Mouse (Mus musculus): ENCODE results near the gene Dnajb12. TPM values are rescaled to one million over a fixed set of nuclear protein-coding genes. Genes with fewer than 3 reads are reported as not detected.

Dnajb12 gene
- polyA plus RNA-seq, 2 experiments = 12.0 to 12.4 TPM

DNA sequence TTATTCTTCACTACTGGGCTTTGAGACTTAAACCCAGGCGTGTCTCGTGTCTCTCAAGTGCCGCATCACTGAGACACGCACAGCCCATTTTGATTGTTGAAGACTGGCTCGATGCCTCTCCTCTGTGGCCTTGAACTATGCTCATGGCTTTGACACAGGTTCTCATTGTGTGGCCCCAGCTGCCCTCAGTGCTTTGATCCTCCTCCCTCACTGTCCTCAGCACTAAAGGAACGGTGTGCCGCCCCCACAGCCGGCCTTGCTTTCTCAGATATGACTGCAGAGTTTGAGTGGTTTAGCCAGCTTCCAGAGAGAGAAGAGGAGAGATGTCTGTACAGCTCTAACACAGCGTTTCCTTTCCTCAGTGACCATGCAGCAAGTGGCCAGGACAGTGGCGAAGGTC, 18.2 kb upstream of the Dnajb12 start:
- H3K4me3 ChIP-seq (ENCODE audit: insufficient read depth in 1 of 2, low read depth in 2 of 2, low read length in 2 of 2) = no peak overlapping the region
- no peaks in the 10 kb centered on the region for H3K27me3 ChIP-seq (ENCODE audit: control insufficient read depth, insufficient read depth, low read length)
- no peak overlapping the region for H3K27ac ChIP-seq
- ATAC-seq (ENCODE audit: insufficient read depth) (no peak), DNase-seq (ENCODE audit: low read depth in 3 of 3, low spot score in 3 of 3) (no peak)
- no peak for TF ChIP-seq CTCF (IDR thresholded peaks at IDR 0.05; ENCODE audit: low read depth)
- TF ChIP-seq EP300 (IDR thresholded peaks at IDR 0.05; ENCODE audit: low read depth) = no peak
- 79% methylated on average over 10 of the region's 10 CpGs for WGBS (ENCODE audit: insufficient replicate concordance)
- H3K4me2 ChIP-seq (ENCODE audit: low read depth) = no peak overlapping the region
- no peaks in the 10 kb centered on the region for H3K9me3 ChIP-seq (ENCODE audit: control insufficient read depth, low read length)
- no peak overlapping the region for H3K9ac ChIP-seq (replicated peaks)
- no peaks in the 10 kb centered on the region for H3K4me1 ChIP-seq (replicated peaks; ENCODE audit: control insufficient read depth in 2 of 2, insufficient read depth in 2 of 2, low read length in 1 of 2)
- no peaks in the 10 kb centered on the region; the same call in 1 of the 2 replicates for H3K36me3 ChIP-seq (replicated peaks; ENCODE audit: control insufficient read depth, insufficient read depth, low read depth)

DNA sequence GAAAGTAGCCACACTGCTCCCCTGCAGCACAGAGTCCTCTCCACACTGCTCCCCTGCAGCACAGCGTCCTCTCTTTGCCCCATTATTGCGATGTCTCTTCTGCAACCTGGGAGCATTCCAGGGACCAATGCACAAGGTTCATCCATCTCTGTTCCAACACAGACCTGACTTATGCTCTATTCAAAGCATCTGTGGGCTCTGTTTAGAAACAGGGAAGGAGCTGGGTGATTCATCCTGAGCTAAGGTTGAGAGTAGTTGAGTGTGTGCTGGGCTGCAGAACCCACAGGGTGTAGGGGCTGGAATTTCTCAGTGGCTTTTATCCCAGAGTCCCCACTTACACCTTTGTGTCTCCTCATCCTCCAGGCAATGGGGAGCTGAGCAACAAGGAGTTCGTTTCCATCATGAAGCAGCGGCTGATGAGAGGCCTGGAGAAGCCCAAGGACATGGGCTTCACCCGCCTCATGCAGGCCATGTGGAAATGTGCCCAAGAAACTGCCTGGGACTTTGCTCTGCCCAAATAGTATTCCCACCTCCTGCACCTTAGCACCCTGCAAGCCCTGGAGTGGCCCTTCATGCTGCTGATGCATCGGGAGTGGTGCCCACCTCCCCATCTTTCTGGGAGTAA, 16.4 kb upstream of the Dnajb12 start:
- Histone ChIP-seq H3K36me3 (replicated peaks; ENCODE audit: control insufficient read depth, insufficient read depth, low read depth) (no peaks in the 10 kb centered on the region; the same call in 1 of the 2 replicates), H3K4me1 (replicated peaks; ENCODE audit: control insufficient read depth in 2 of 2, insufficient read depth in 2 of 2, low read length in 1 of 2) (no peaks in the 10 kb centered on the region), H3K4me3 (ENCODE audit: insufficient read depth in 1 of 2, low read depth in 2 of 2, low read length in 2 of 2) (no peak overlapping the region), H3K27ac (no peak overlapping the region), H3K9ac (replicated peaks) (no peak overlapping the region), H3K27me3 (ENCODE audit: control insufficient read depth, insufficient read depth, low read length) (no peaks in the 10 kb centered on the region), H3K9me3 (ENCODE audit: control insufficient read depth, low read length) (no peaks in the 10 kb centered on the region), H3K4me2 (ENCODE audit: low read depth) (no peak overlapping the region)
- DNase-seq (ENCODE audit: low read depth in 3 of 3, low spot score in 3 of 3) = no peak
- ATAC-seq (ENCODE audit: insufficient read depth) = no peak
- 76% methylated on average over 6 of the region's 6 CpGs for WGBS (ENCODE audit: insufficient replicate concordance)
- TF ChIP-seq EP300 (IDR thresholded peaks at IDR 0.05; ENCODE audit: low read depth) = no peak
- TF ChIP-seq CTCF (IDR thresholded peaks at IDR 0.05; ENCODE audit: low read depth) = no peak

DNA sequence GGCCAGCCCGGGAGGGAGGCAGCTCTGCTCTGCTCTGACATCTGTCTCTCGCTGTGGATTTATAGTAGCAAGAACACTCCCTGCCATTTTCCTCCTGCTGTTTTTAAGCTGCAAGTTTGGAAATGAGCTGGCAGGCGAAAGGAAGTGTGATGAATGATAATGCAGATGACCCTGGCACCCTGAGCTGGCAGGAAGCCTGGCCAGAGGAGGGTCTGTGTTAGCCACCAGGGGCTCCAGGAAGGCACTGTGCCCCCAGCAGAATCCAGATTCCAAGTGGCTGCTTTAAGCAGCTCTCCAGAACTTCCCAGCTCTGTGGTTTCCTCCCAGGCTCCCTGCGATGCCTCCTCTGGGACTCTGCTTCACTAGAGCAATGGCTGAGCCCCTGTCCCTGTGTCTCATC, 15.7 kb upstream of the Dnajb12 start:
- ATAC-seq (ENCODE audit: insufficient read depth) (no peak), DNase-seq (ENCODE audit: low read depth in 3 of 3, low spot score in 3 of 3) (no peak)
- Histone ChIP-seq H3K9me3 (ENCODE audit: control insufficient read depth, low read length) (no peaks in the 10 kb centered on the region), H3K4me1 (replicated peaks; ENCODE audit: control insufficient read depth in 2 of 2, insufficient read depth in 2 of 2, low read length in 1 of 2) (no peaks in the 10 kb centered on the region), H3K27me3 (ENCODE audit: control insufficient read depth, insufficient read depth, low read length) (no peaks in the 10 kb centered on the region), H3K9ac (replicated peaks) (no peak overlapping the region), H3K4me2 (ENCODE audit: low read depth) (no peak overlapping the region), H3K27ac (no peak overlapping the region), H3K36me3 (replicated peaks; ENCODE audit: control insufficient read depth, insufficient read depth, low read depth) (no peaks in the 10 kb centered on the region; the same call in 1 of the 2 replicates), H3K4me3 (ENCODE audit: insufficient read depth in 1 of 2, low read depth in 2 of 2, low read length in 2 of 2) (no peak overlapping the region)
- no peak for TF ChIP-seq CTCF (IDR thresholded peaks at IDR 0.05; ENCODE audit: low read depth)
- no peak for TF ChIP-seq EP300 (IDR thresholded peaks at IDR 0.05; ENCODE audit: low read depth)
- 56% methylated on average over 4 of the region's 4 CpGs for WGBS (ENCODE audit: insufficient replicate concordance)

DNA sequence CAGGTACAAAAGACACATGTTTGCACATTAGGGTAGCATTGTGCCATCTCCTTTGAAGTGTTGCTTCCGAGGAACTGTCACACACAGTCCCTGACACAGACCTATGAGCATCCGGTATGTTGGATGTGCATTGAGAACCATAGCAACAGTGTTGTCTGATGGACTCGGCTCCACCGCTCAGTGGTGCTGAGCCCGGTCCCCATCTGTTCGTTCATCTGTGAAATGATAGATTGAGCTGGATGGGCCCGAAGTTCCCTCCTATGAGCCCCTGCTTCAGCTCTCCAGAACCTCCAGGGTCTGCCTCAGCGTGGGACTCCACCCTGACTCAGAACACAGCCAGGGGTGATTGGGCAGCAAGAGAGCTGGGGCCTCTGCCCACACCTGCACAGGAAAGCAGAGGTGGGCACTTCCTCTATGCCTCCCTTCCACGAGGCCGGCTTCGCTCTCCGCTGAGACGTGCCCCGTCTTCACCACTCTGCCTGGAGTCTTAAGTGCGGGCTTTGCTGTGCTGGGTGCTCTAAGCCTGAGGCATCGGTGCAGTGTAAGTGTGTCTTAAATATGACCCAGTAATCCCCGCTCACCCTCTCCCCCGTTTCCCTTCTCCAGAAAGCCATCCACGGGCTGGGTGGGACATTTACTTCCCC, 15.0 kb upstream of the Dnajb12 start:
- DNase-seq (ENCODE audit: low read depth in 3 of 3, low spot score in 3 of 3) (no peak), ATAC-seq (ENCODE audit: insufficient read depth) (no peak)
- Histone ChIP-seq H3K27me3 (ENCODE audit: control insufficient read depth, insufficient read depth, low read length) (no peaks in the 10 kb centered on the region), H3K4me2 (ENCODE audit: low read depth) (no peak overlapping the region), H3K27ac (no peak overlapping the region), H3K36me3 (replicated peaks; ENCODE audit: control insufficient read depth, insufficient read depth, low read depth) (no peaks in the 10 kb centered on the region; the same call in 1 of the 2 replicates), H3K4me3 (ENCODE audit: insufficient read depth in 1 of 2, low read depth in 2 of 2, low read length in 2 of 2) (no peak overlapping the region), H3K4me1 (replicated peaks; ENCODE audit: control insufficient read depth in 2 of 2, insufficient read depth in 2 of 2, low read length in 1 of 2) (no peaks in the 10 kb centered on the region), H3K9me3 (ENCODE audit: control insufficient read depth, low read length) (no peaks in the 10 kb centered on the region), H3K9ac (replicated peaks) (no peak overlapping the region)
- no peak for TF ChIP-seq EP300 (IDR thresholded peaks at IDR 0.05; ENCODE audit: low read depth)
- no peak for TF ChIP-seq CTCF (IDR thresholded peaks at IDR 0.05; ENCODE audit: low read depth)
- 77% methylated on average over 19 of the region's 19 CpGs for WGBS (ENCODE audit: insufficient replicate concordance)

DNA sequence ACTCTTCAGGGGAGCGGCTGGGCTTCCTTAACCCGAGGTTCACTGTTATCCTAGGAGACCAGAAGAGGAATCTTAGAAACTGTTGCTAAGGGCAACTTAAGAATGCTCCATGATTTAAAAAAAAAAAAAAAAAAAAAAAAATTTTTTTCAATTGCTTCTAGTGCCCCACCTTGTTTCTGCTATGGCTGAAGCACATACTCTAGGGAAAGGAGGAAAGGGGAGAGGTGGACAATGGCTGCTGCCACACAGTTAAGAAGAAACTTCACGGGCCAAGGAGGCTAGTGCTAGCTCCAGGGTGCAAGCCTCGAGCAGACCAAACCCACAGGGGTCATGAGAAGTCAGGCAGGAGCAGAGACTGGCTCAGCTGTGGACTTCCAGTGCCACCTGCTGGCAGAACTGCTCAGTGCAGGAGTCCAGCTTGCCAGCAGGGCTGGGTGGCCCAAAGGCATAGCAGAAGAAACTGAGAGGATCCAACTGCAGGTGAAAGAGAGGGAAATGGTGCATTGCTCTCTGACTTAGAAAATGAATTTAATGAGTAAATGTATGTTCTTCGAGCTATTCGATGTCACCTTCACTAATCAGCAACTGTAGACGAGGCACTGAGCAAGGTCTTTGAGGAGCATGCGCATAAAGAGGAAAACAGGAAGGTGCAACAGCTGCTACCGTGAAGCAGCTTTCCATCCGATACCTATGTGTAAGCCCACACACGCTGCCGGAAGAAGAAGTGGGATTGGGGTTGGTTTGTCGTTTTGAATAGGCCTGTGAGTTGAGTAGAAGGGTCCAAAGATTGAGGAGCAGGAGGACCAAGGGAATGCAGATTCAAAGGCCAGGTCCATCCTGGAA, 14.3 kb upstream of the Dnajb12 start:
- no peak overlapping the region for H3K27ac ChIP-seq
- 23% methylated on average over 13 of the region's 13 CpGs for WGBS (ENCODE audit: insufficient replicate concordance)
- TF ChIP-seq CTCF (IDR thresholded peaks at IDR 0.05; ENCODE audit: low read depth) (peak; percentile 100), EP300 (IDR thresholded peaks at IDR 0.05; ENCODE audit: low read depth) (no peak)
- H3K9ac ChIP-seq (replicated peaks) = no peak overlapping the region
- no peaks in the 10 kb centered on the region for H3K9me3 ChIP-seq (ENCODE audit: control insufficient read depth, low read length)
- H3K4me2 ChIP-seq (ENCODE audit: low read depth) = no peak overlapping the region
- H3K4me3 ChIP-seq (ENCODE audit: insufficient read depth in 1 of 2, low read depth in 2 of 2, low read length in 2 of 2) = no peak overlapping the region
- ATAC-seq (ENCODE audit: insufficient read depth) (peak; percentile 79), DNase-seq (ENCODE audit: low read depth in 3 of 3, low spot score in 3 of 3) (peak; percentile 47 to 69 (median 58))
- H3K4me1 ChIP-seq (replicated peaks; ENCODE audit: control insufficient read depth in 2 of 2, insufficient read depth in 2 of 2, low read length in 1 of 2) = no peaks in the 10 kb centered on the region
- H3K27me3 ChIP-seq (ENCODE audit: control insufficient read depth, insufficient read depth, low read length) = no peaks in the 10 kb centered on the region
- H3K36me3 ChIP-seq (replicated peaks; ENCODE audit: control insufficient read depth, insufficient read depth, low read depth) = no peaks in the 10 kb centered on the region; the same call in 1 of the 2 replicates

Data from liver, embryonic 14.5 days (tissue).